Mouse (Mus musculus) testis, postnatal 14 days (tissue): Measurements from ENCODE around the gene Irf2.
A peak's percentile ranks its signal among the peaks of the same experiment; 100 is the strongest.

ENCODE experiments used
- DNase-seq: peaks from one replicate; pipeline ENCODE4 v3.0.0; 2021; ENCODE audit warnings: low spot score

Irf2 gene

DNA sequence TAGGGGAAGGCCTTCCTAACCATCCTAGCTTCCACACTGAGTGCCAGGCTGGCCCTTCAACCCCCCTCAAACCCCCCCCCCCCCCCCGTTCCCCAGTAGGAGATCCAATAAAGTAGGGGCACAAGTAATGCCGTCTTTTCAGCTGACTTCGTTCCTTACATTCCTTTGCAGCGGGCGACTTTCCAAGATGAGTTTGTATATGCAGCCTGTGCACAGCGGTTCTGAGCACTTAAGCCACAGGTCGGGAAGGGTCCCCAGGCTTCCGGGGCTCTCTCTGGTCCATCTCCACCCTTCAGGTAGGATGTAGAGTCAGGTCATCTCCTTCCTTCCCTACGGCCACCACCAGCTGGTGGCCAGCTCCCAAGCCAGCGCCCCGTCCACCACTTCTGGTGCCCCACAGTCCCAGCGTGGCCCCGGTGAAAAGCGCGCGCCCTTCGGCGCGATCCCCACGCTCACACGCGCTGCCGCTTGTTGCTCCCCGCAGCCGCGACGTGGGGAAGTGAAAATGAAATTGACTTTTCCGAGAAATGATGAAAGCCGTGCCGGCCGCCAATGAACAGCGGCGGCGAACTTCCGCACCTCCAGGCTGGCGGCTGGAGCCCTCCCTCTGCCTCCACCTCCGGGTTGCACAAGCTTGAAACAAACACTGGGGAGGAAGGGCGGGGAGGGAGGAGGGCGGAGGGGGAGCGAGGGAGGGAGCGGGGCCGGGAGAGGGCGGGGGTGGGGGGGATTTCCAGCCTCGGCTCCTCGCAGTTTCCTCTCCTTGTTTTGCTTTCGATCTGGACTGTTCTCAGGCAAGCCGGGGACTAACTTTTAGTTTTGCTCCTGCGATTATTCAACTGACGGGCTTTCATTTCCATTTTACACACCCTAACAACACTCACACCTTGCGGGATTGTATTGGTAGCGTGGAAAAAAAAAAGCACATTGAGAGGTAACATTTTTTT, at the start of gene Irf2:
Irf2 (plus strand) TSS at position 730 of the 947 bp plus-strand sequence.
- DNase-seq = peak; percentile 79

DNA sequence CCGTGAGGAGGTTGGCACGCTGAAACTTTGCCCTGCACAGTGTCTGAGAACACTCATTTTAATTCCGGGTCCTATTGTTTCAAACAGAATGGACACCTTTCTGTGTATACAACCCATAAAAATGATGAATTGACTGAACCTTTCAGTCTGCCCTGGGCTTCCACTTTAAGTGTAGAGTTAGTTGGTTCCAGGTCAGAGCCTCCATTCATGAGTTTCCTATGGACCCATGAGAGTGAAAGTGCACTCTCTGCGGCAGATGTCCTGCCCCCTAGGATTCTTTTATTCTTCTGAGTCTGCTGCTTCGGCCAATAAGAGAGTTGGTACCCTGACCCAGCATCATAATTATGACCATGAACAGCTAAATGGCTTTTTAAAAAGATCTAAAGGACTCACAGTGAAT, 49.4 kb upstream of the Irf2 start:
- no peak for DNase-seq

DNA sequence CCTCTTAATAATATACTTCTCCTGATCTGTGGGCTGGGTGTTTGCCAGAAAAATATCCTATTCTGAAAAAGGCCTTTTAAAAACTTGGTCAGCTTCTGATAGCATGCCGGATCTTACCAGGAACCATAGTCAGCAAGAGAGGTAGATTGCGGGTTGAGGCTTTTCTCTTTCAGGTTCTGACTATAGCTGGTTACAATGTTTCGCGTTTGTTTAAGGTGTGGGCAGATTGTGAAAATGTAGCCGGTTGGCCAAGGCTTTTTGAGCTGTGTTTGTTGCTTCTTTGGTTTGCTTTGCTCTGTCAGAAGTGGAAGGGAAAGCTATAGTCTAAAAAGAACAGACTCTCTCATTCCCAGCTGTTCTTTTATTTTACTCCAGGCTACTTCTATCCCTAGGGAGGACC, 49.0 kb upstream of the Irf2 start:
- peak; percentile 39 for DNase-seq

DNA sequence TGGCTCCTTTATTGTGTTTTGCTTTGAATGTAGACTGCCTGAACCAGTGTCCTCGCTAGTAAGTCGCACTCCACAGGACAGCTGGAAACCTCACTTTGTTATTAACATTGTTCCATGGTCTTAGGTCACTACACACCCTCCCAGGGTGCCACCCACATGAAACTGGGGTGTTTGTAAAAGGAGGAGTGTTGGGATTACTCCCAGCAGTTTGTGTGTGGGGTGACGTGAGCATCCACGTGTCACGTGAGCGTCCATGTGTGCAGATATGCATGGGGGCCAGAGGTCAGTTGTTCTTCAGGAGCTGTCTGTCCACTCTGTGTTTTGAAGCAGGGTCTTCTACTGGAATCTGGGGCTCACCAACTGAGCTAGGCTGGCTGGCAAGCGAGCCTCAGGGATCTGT, 48.2 kb upstream of the Irf2 start:
- DNase-seq = no peak

DNA sequence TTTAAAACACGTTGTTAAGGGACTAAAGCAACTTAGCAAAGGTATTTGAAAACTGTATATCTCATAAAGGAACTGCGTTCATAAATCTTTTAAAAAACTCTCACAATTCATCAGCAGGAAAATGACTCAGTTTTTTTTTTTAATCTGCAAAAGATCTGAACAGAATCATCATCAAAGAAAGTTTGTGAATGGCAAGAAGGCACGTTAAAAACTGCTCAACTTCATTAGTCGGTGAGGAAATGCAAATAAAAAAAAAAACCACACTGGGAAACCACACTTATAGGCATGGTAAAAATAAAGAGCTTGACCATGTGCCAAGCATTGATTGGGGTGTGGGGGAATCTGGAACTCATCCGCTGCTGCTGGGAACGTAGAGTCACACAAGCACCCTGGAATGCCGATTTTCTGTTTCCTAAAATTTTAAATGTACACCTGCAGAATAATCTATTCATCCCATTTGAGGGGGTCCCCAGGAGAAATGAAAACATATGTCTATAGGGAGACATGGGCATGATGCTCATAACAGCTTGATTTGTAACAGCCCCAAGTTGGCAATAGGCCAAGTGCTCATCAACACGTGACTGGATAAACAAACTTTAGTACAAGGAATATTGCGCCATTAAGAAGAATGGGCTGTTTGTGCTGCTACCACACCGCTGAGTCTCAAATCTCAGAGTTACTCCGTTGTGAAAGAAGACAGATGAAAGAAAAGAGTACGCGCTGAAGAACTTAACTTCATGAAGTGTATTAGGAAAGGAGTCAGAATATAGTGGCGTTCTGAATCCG, 43.1 kb upstream of the Irf2 start:
- DNase-seq = no peak

DNA sequence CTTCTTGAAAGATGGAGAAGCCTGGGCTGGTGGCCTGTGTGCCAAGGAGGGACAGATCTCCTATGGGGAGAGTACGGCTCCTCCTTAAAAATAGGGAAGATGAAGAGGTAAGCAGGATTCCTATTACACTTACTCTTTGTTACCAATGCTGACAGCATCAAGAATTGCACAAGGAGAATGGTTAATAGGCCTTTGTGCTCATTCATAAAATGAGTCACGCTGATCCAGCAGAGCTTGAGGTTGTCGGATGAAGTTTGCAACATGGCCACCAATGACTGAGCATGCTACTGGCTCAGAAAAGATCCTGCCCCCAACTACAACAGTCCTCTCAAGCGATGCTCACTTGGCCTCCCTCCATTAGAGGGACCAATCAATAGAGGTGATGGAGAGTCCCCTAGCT, 42.0 kb upstream of the Irf2 start:
- DNase-seq = no peak

DNA sequence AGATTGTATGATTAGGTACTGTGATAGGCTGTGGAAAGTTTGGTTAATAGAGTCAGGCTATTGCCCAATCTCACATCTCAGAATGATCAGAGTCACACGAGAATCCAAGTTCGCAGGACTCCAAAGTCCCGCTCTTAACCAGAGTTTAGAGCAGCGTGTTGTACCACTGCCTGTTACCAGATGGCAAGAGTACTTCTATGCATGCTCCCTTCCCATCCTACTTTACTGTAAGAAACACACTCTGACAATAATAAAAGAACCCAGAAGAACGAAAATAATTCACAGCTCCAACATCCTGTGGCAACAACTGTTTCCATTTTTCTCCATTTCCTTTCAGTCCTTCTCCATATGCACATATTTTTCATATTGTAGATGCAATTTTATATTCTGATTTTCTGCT, 41.4 kb upstream of the Irf2 start:
- DNase-seq = no peak

DNA sequence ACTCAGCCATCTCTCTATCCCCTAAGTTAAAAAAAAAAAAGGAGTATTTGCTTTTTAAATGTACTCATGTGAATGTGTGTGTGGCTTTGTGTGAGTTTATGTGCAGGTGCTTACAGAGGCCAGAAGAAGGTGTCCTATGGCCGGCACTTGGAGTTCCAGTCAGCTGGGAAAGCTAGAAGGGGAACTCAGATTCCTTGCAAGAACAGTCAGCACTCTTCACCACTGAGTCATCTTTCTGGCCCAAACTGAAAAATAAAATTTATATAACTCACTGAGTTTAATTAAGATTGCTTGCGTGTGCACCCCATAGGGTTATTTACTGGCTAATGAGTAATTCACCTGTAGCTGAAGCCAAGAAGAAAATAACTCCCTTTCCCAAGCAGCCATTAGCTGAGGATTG, 34.4 kb upstream of the Irf2 start:
- DNase-seq = no peak

DNA sequence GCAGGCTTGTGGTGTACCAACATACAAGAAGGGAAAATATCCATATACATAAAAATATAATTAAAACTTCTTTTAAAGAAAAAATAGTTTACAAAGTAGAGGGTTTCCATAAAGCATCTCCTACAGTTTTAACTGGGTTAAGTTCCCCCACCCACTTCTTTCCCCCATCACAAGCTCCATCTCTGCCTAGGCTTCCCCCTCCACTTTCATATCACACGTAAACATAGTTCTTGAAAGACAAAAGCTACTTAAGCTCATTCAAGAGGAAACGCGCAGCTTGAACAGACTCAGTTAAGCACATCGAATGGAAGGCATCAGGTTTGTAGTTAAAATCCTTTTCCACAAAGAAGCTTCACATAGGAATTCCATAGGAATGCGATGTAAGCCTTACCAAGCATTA, 32.8 kb upstream of the Irf2 start:
- no peak for DNase-seq

DNA sequence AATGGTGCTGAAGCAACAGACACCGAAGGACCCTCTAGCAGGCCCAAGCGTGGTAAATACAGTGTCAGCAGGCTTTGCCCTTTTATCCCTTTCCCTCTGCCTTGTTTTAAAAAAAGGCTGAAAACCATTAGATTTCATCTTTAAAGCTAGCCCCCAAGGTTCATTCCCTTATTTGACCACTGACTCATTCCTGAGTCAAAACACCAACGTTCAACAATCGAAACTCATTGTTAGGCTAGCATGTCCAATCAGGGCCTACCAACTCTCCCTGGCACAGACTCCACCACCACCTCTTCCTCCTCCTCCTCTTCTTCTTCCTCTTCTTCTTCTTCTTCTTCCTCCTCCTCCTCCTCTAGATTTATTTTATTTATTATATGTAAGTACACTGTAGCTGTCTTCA, 30.2 kb upstream of the Irf2 start:
- DNase-seq = no peak

DNA sequence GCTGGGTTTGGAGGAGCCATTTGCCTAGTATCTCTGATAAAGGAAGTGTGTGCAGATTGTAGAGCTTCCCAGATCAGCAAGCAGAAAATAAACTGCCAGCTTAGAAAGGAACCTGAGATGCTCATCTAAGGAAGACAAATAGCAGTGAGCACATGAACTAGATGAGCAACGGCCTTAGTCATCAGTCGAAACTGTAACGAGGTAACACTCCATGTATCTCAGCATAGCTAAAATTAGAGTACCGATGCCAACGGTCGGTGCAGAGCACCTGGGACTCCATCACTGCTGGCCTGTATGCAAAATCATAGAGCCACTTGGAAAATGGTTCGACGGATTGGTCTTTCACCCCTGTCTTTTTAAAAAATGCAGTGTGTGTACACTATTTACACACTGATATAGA, 29.2 kb upstream of the Irf2 start:
- no peak for DNase-seq

DNA sequence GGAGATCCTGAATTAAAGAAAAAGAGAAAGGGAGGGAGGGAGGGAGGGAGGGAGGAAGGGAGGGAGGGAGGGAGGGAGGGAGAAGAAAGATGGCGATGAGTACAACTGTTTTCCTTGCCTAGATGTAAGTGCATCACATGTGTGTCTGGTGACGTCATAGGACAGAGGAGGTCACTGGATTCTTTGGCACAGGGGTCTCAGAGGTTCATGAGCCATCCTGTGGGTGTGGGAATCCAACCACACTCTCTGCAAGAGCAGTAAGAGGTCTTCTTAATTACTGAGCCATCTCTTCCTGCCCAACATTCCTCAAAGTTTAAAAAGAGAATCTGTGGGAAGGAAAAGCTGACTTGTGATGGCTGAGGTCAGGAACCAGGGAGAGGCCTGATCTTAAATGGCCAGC, 28.0 kb upstream of the Irf2 start:
- no peak for DNase-seq

DNA sequence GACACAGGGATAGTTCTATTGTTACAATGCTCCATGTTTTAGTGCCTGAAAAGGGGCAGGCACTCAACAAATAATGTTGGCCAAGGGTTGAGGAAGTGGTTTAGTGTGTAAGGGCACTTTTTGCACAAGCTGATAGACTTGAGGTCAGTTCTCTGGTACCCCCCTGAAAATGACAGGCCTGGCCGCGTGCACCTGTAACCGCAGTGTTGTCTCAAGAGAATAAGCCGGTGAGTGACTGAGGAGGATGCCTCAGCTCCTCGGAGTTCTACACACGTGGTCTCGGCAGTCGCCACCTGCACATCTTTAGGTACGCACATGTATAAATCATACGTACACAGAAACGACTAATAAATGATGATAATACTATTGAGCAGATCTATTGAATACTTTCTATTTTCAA, 26.4 kb upstream of the Irf2 start:
- no peak for DNase-seq

DNA sequence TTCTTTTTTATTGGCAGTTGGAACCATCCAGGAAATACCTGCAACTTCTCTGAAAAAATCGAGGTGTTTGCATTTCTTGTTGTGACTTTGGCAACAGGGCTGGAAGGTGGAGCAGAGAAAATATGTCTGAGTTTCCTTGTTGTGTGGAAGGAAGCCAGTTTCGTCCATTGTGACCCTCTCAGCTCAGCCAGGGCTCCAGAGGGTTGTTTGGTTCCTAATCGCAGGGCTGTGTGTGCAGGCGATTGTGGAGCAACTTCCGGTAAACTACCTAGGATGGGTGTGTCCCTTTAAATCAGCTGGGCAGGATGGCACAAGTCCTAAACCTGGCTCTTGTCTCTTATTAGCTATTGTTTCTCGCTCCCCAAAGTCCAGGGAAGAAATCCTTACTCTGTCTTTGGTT, 25.7 kb upstream of the Irf2 start:
- no peak for DNase-seq

DNA sequence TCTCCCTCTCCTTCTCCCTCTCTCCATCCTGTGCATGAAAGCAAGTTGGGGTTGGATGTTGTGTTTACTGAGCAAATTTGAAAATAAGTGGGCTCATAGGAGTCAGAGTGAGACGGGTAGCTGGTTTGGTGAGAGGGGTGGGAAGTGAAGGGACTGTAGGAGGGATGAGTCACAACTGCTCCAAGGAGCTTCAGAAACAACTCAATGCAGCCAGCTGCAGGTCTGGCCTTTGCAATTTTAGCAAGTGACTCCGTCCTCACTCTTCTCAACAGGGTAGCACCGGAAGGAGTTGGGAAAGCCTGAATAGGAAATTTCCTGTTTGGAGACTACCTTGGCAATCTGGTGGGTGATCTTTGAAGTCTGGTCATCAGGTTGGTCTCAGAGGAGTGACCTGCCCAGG, 25.1 kb upstream of the Irf2 start:
- DNase-seq = no peak

DNA sequence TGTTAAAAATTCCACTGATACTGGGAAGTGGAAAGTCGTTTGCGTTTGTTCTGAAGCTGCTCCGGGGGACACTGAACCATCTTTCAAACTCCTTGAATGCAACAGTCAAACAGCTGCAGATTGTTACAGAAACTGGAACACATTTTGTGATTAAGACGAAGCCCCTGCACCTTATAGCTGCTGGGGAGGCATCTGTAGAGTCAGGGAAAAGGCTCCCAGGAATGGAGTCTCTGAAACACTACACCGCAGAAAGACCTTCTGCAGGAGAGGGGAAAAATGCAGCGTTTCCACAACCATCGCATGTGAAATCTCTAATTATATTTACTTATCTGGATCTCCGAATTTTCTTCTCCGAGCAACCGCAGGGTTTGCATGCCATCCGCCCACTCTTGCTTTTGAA, 23.1 kb upstream of the Irf2 start:
- DNase-seq = no peak

DNA sequence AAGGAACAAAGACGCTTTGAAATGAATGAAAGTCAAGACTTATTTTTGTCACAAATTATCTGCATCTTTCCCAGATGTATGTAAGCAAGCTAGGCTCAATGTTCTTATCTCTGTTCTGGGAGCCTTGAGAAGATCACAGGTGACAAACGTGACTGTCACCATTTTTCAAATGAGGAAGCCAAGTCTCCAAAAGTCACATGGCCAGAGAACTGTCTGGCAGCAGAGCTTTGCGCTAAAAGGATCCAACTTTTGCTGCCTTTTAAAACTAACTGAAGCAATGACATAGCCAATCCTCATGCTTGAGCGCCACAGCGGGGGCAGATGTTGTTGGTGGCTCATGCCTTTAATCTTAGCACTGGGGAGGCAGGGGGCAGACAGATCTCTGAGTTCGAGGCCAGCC, 22.4 kb upstream of the Irf2 start:
- no peak for DNase-seq

DNA sequence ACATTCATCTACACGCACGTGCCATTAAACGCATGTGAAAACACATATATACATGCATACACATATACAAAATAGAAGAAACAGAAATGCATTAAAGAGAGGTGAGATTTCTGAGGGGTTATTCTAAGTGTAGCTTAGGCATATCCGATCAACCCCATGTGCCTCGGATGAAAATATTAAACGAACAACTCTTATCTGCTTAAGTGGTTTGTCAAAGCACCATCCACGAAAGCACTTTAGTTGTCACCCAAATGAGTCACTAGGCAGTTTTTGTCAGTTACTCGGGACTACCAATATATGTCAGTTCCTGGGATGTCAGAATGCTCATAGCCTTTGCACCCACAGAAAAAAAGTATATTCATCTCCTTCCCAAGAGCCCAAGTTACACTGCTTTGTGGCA, 21.2 kb upstream of the Irf2 start:
- DNase-seq = no peak

DNA sequence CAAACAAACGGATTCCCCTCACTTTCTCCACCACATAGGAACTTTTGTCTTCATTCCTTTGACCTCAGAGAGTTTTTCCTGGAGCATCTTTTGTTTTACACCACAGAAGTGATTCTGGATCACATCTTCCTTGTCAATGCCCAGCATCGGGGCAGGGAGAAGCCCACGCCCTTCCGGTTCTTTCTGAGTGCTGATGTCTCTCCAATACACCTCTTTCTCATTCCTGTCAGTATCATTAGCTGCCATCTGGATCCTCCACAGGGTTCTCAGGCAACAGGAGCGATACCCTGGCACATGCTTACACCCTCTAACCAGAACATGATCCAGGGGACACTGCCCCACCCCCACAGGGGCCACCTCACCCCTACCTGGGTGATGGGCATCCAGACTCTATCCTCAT, 20.8 kb upstream of the Irf2 start:
- no peak for DNase-seq

DNA sequence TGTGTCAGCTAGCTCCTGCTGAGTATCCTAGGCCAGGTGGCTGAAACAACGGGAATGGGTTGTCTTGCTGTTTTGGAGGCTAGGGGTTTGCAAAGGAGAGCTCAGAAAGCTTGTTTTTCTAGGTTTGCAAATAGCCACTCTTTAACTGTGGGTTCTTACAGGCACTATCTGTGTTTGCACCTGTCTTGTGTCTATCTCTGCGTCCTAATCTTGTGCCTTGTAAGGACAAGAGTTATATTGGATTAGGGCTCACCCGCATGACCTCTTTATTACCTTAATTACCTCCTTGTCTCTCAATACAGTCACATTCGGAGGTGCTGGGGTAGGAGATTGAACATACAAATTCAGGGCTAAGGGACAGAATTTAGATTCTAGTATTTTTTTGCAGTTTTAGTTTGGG, 18.9 kb upstream of the Irf2 start:
- DNase-seq = no peak

DNA sequence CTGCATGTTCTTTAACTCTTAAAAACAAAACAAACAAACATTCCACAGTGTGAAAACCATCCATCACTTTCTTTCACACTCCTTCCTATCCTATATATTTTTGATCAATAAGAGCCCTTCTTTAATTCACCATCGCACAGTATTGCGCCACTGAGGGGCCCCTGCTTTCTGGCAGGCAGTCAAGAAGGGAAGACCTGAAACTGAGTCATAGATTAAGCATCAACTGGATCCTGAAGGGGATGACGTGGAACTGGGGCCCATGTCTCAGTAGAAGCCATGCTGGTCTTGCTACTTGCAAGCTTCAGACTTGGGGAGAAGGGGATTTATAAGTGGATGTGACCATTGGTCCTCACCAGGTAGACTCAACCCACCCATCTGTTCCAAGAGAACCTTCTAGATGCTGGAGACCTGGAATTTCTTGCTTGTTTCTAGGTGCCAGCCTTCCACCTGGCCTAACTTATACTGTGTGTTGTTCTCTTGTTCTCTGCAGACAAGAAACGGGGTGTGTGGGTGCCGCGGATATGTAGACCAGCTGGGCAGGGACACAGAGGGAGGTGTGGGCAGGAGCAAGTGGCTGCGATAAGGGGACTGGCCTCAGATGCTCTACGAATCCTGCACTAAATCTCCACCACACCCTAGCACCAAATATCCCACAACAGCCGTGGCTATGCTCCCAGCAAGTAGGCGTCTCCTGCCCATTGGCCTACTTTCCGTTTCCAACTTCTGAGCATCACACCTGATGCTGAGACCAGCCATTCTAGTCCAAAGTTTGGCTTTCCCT, 18.3 kb upstream of the Irf2 start:
- no peak for DNase-seq

DNA sequence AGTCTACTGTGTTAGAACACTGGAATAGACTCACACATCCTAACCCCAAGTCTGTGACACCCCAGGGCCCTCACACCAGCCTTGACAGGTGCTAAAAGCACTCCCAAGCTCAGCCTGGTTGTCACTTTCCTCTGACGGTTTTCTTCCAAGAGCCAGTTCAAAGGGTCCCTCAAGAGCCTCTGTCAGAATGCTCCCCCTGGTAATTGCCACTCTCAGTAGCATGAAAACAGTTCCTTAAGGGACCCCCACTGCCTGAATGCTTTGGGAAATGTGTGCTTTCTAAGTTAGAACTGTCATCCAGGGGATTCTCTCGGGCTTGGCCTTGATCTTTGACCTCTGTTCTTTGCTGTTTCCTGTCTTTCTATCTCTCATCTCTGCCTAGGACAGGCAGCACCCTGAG, 17.0 kb upstream of the Irf2 start:
- no peak for DNase-seq

DNA sequence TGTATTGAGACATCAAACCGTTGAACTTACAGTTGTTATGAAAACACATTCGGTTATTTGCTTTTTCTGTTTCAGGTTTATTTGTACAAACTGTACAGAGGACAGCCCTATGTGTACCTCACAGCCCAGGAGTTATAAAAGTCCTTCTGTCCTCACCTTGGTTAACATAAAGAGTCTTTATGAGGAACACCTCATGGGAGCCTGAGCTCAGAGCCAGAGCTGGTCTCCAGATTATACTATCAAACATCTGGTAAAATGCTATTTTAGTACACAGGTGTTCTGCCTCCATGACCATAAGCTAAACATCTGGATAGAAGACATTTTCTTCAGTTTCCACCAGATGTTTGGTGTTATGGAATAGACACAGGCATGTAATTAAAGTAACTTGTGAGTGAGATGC, 13.1 kb upstream of the Irf2 start:
- no peak for DNase-seq
